Mouse (Mus musculus) MEL (cell line): Measurements from ENCODE around the gene Cyb5rl. TPM values are rescaled to one million over a fixed set of nuclear protein-coding genes. Genes with fewer than 3 reads are reported as not detected.

Experiments used
- DNase-seq: peaks from one replicate; pipeline ENCODE4 v3.0.0; 2011; ENCODE audit warnings: low read depth, low spot score
- H3K27ac ChIP-seq: 2 replicates; pipeline ENCODE4 v1.5.1; 2012; ENCODE audit warnings: low read depth, mild to moderate bottlenecking, control low read depth, low read length, moderate library complexity; ENCODE audit not compliant: control insufficient read depth
- H3K27me3 ChIP-seq, 2 experiments: fragments of 150-350 bp in 1 of 2; sonication (generic) in 1 of 2; 2 replicates each; pipeline ENCODE4 v1.6.1; 2012; ENCODE audit warnings: low read length in 2 of 2, mild to moderate bottlenecking in 2 of 2, improper control_type of control experiment in 1 of 2, moderate library complexity in 1 of 2; ENCODE audit not compliant: insufficient read depth in 2 of 2, control insufficient read depth in 1 of 2
- H3K36me3 ChIP-seq, 2 experiments: 2 replicates each; pipeline ENCODE4 v1.6.1; 2012 to 2014; ENCODE audit warnings: low read length in 2 of 2, improper control_type of control experiment in 1 of 2, inconsistent platforms in 1 of 2, mild to moderate bottlenecking in 1 of 2; ENCODE audit not compliant: insufficient read depth in 2 of 2, control insufficient read depth in 1 of 2
- H3K4me1 ChIP-seq, 2 experiments: fragments of 150-350 bp in 1 of 2; sonication (generic) in 1 of 2; 2 replicates each; pipeline ENCODE4 v1.6.1; 2012; ENCODE audit warnings: low read length in 2 of 2, improper control_type of control experiment in 1 of 2, mild to moderate bottlenecking in 1 of 2; ENCODE audit not compliant: insufficient read depth in 2 of 2, control insufficient read depth in 1 of 2
- H3K4me3 ChIP-seq, 2 experiments: fragments of 150-350 bp in 1 of 2; sonication (generic) in 1 of 2; 2 replicates each; pipeline ENCODE4 v1.5.1; 2012; ENCODE audit warnings: low read depth in 2 of 2, low read length in 2 of 2, mild to moderate bottlenecking in 2 of 2, moderate library complexity in 2 of 2, control low read depth in 1 of 2, improper control_type of control experiment in 1 of 2; ENCODE audit not compliant: control insufficient read depth in 1 of 2, insufficient read depth in 1 of 2
- H3K79me2 ChIP-seq: 2 replicates; pipeline ENCODE4 v1.6.1; 2012; ENCODE audit warnings: mild to moderate bottlenecking, low read length, moderate library complexity; ENCODE audit not compliant: control insufficient read depth, poor library complexity, insufficient read depth
- H3K9ac ChIP-seq: 2 replicates; pipeline ENCODE4 v1.6.1; 2012; ENCODE audit warnings: low read depth, mild to moderate bottlenecking, control low read depth, low read length, moderate library complexity; ENCODE audit not compliant: control insufficient read depth, poor library complexity, severe bottlenecking
- H3K9me3 ChIP-seq: fragments of 150-350 bp; sonication (generic); replicated peaks from 2 replicates; pipeline ENCODE4 v1.6.1; 2012; ENCODE audit warnings: mild to moderate bottlenecking, low read length, improper control_type of control experiment, moderate library complexity; ENCODE audit not compliant: insufficient read depth
- BHLHE40 ChIP-seq: IDR thresholded peaks from 2 replicates; pipeline ENCODE4 v1.6.1; 2012; ENCODE audit warnings: low read depth, mild to moderate bottlenecking, inconsistent platforms, low read length, improper control_type of control experiment, borderline replicate concordance
- CHD1 ChIP-seq: IDR thresholded peaks from 2 replicates; pipeline ENCODE4 v1.6.1; 2012; ENCODE audit warnings: low read depth, mild to moderate bottlenecking, inconsistent platforms, low read length, improper control_type of control experiment
- CHD2 ChIP-seq: IDR thresholded peaks from 2 replicates; pipeline ENCODE4 v1.6.1; 2011; ENCODE audit warnings: low read length, improper control_type of control experiment
- CTCF ChIP-seq, 3 experiments: IDR thresholded peaks in 2 of 3; conservative IDR thresholded peaks in 1 of 3; 2 replicates each; pipeline ENCODE4 v1.5.1; 2011 to 2012; ENCODE audit warnings: low read length in 3 of 3, low read depth in 2 of 3, mild to moderate bottlenecking in 2 of 3, improper control_type of control experiment in 1 of 3, inconsistent platforms in 1 of 3, mixed read lengths in 1 of 3, moderate library complexity in 1 of 3; ENCODE audit not compliant: control insufficient read depth in 1 of 3, insufficient read depth in 1 of 3, poor library complexity in 1 of 3, severe bottlenecking in 1 of 3
- E2F4 ChIP-seq: IDR thresholded peaks from 2 replicates; pipeline ENCODE4 v1.6.1; 2011; ENCODE audit warnings: low read depth, low read length, improper control_type of control experiment, borderline replicate concordance
- EP300 ChIP-seq, 2 experiments: IDR thresholded peaks; 2 replicates each; pipeline ENCODE4 v1.6.1; 2011; ENCODE audit warnings: improper control_type of control experiment in 2 of 2, low read length in 2 of 2, low read depth in 1 of 2, mild to moderate bottlenecking in 1 of 2
- ETS1 ChIP-seq: IDR thresholded peaks from 2 replicates; pipeline ENCODE4 v1.6.1; 2012; ENCODE audit warnings: low read depth, mild to moderate bottlenecking, inconsistent platforms, low read length, improper control_type of control experiment, moderate library complexity
- GABPA ChIP-seq: IDR thresholded peaks from 2 replicates; pipeline ENCODE4 v1.6.1; 2012; ENCODE audit warnings: low read depth, mild to moderate bottlenecking, inconsistent platforms, low read length, improper control_type of control experiment, moderate library complexity
- GATA1 ChIP-seq: IDR thresholded peaks from 2 replicates; pipeline ENCODE4 v1.6.1; 2011; ENCODE audit warnings: low read depth, low read length, improper control_type of control experiment
- HCFC1 ChIP-seq: IDR thresholded peaks from 2 replicates; pipeline ENCODE4 v1.6.1; 2012; ENCODE audit warnings: low read depth, mild to moderate bottlenecking, inconsistent platforms, low read length, improper control_type of control experiment, moderate library complexity
- JUND ChIP-seq: IDR thresholded peaks from 2 replicates; pipeline ENCODE4 v1.6.1; 2011; ENCODE audit warnings: low read depth, mild to moderate bottlenecking, improper control_type of control experiment, low read length
- KAT2A ChIP-seq: conservative IDR thresholded peaks from 2 replicates; pipeline ENCODE4 v1.6.1; 2012; ENCODE audit warnings: low read depth, low read length, improper control_type of control experiment, inconsistent platforms
- MAFK ChIP-seq: IDR thresholded peaks from 2 replicates; pipeline ENCODE4 v1.6.1; 2011; ENCODE audit warnings: low read depth, mild to moderate bottlenecking, low read length, improper control_type of control experiment, borderline replicate concordance
- MAX ChIP-seq: IDR thresholded peaks from 2 replicates; pipeline ENCODE4 v1.6.1; 2011; ENCODE audit warnings: low read length, improper control_type of control experiment
- MAZ ChIP-seq: IDR thresholded peaks from 2 replicates; pipeline ENCODE4 v1.6.1; 2012; ENCODE audit warnings: low read depth, mild to moderate bottlenecking, inconsistent platforms, low read length, improper control_type of control experiment
- MEF2A ChIP-seq: IDR thresholded peaks from 2 replicates; pipeline ENCODE4 v1.6.1; 2014; ENCODE audit warnings: low read depth, mild to moderate bottlenecking, inconsistent platforms, low read length, improper control_type of control experiment; ENCODE audit not compliant: poor library complexity, insufficient replicate concordance, severe bottlenecking; ENCODE audit errors: extremely low read depth
- MXI1 ChIP-seq: IDR thresholded peaks from 2 replicates; pipeline ENCODE4 v1.6.1; 2011; ENCODE audit warnings: mild to moderate bottlenecking, low read depth, low read length, improper control_type of control experiment
- MYB ChIP-seq: IDR thresholded peaks from 2 replicates; pipeline ENCODE4 v1.6.1; 2011; ENCODE audit warnings: mild to moderate bottlenecking, low read depth, low read length, improper control_type of control experiment
- MYC ChIP-seq: IDR thresholded peaks from 2 replicates; pipeline ENCODE4 v1.6.1; 2011; ENCODE audit warnings: low read depth, mild to moderate bottlenecking, low read length, improper control_type of control experiment, moderate library complexity
- NELFE ChIP-seq: IDR thresholded peaks from 2 replicates; pipeline ENCODE4 v1.6.1; 2011; ENCODE audit warnings: low read depth, low read length, improper control_type of control experiment
- NRF1 ChIP-seq: IDR thresholded peaks from 2 replicates; pipeline ENCODE4 v1.6.1; 2014; ENCODE audit warnings: low read depth, mild to moderate bottlenecking, inconsistent platforms, low read length, improper control_type of control experiment, moderate library complexity; ENCODE audit not compliant: poor library complexity, insufficient read depth, severe bottlenecking
- POLR2A ChIP-seq, 2 experiments: IDR thresholded peaks; 2 replicates each; pipeline ENCODE4 v1.6.1; 2011 to 2012; ENCODE audit warnings: low read length in 2 of 2, mild to moderate bottlenecking in 2 of 2, control low read depth in 1 of 2, improper control_type of control experiment in 1 of 2, low read depth in 1 of 2, moderate library complexity in 1 of 2; ENCODE audit not compliant: control insufficient read depth in 1 of 2, insufficient read depth in 1 of 2, poor library complexity in 1 of 2
- POLR2AphosphoS2 ChIP-seq: IDR thresholded peaks from 2 replicates; pipeline ENCODE4 v1.6.1; 2011; ENCODE audit warnings: low read length, improper control_type of control experiment
- POLR2AphosphoS5 ChIP-seq: IDR thresholded peaks from 2 replicates; pipeline ENCODE4 v1.6.1; 2012; ENCODE audit warnings: low read depth, borderline replicate concordance, mild to moderate bottlenecking, inconsistent platforms, low read length, moderate library complexity, mixed read lengths
- RAD21 ChIP-seq: IDR thresholded peaks from 2 replicates; pipeline ENCODE4 v1.6.1; 2011; ENCODE audit warnings: mild to moderate bottlenecking, low read depth, low read length, improper control_type of control experiment
- RCOR1 ChIP-seq: IDR thresholded peaks from 2 replicates; pipeline ENCODE4 v1.6.1; 2012; ENCODE audit warnings: low read depth, mild to moderate bottlenecking, inconsistent platforms, low read length, improper control_type of control experiment
- SIN3A ChIP-seq: IDR thresholded peaks from 2 replicates; pipeline ENCODE4 v1.6.1; 2012; ENCODE audit warnings: low read length, improper control_type of control experiment, inconsistent platforms
- SMC3 ChIP-seq: IDR thresholded peaks from 2 replicates; pipeline ENCODE4 v1.6.1; 2011; ENCODE audit warnings: low read depth, low read length, improper control_type of control experiment
- TAL1 ChIP-seq: IDR thresholded peaks from 2 replicates; pipeline ENCODE4 v1.6.1; 2012; ENCODE audit warnings: mild to moderate bottlenecking, inconsistent platforms, low read length, moderate library complexity, mixed read lengths
- TBP ChIP-seq: IDR thresholded peaks from 2 replicates; pipeline ENCODE4 v1.8.0; 2011; ENCODE audit warnings: low read depth, low read length, improper control_type of control experiment
- TCF12 ChIP-seq: IDR thresholded peaks from 2 replicates; pipeline ENCODE4 v1.6.1; 2014; ENCODE audit warnings: low read depth, mild to moderate bottlenecking, inconsistent platforms, low read length, improper control_type of control experiment, moderate library complexity
- UBTF ChIP-seq: IDR thresholded peaks from 2 replicates; pipeline ENCODE4 v1.6.1; 2012; ENCODE audit warnings: low read depth, mild to moderate bottlenecking, inconsistent platforms, low read length, improper control_type of control experiment, moderate library complexity, borderline replicate concordance; ENCODE audit not compliant: insufficient read depth
- USF1 ChIP-seq: IDR thresholded peaks from 2 replicates; pipeline ENCODE4 v1.6.1; 2014; ENCODE audit warnings: low read depth, mild to moderate bottlenecking, inconsistent platforms, low read length, improper control_type of control experiment, moderate library complexity
- USF2 ChIP-seq, 2 experiments: IDR thresholded peaks; 2 replicates each; pipeline ENCODE4 v1.6.1; 2011 to 2012; ENCODE audit warnings: improper control_type of control experiment in 2 of 2, low read length in 2 of 2, borderline replicate concordance in 1 of 2, inconsistent platforms in 1 of 2, low read depth in 1 of 2, mild to moderate bottlenecking in 1 of 2; ENCODE audit not compliant: insufficient read depth in 1 of 2
- ZC3H11A ChIP-seq: IDR thresholded peaks from 2 replicates; pipeline ENCODE4 v1.6.1; 2012; ENCODE audit warnings: low read depth, mild to moderate bottlenecking, inconsistent platforms, low read length, improper control_type of control experiment
- ZKSCAN1 ChIP-seq: IDR thresholded peaks from 2 replicates; pipeline ENCODE4 v1.6.1; 2012; ENCODE audit warnings: low read depth, mild to moderate bottlenecking, inconsistent platforms, low read length, improper control_type of control experiment, moderate library complexity
- ZMIZ1 ChIP-seq: IDR thresholded peaks from 2 replicates; pipeline ENCODE4 v1.6.1; 2012; ENCODE audit warnings: low read depth, mild to moderate bottlenecking, inconsistent platforms, low read length, improper control_type of control experiment, moderate library complexity
- ZNF384 ChIP-seq: IDR thresholded peaks from 2 replicates; pipeline ENCODE4 v1.6.1; 2012; ENCODE audit warnings: low read depth, mild to moderate bottlenecking, inconsistent platforms, low read length, improper control_type of control experiment
- polyA plus RNA-seq, 2 experiments: library from polyadenylated mRNA; stranded (reverse) in 1 of 2; unstranded in 1 of 2; fragments of >175 nt in 1 of 2; fragments of >200 nt in 1 of 2; gene quantifications; 2 replicates each; pipeline versions ENCODE4 v1.2.1 to v1.2.4; 2012; ENCODE audit warnings: low replicate concordance in 2 of 2, low read depth in 1 of 2; ENCODE audit not compliant: insufficient read length in 2 of 2, insufficient read depth in 1 of 2, missing spikeins in 1 of 2
- total RNA-seq: library from RNA; depleted of rRNA; stranded (reverse); fragments of 300-350 nt; gene quantifications from 2 replicates; pipeline ENCODE4 v1.2.3, GENCODE M21; 2012

Cyb5rl gene
- total and polyA plus RNA-seq, 3 experiments, result 8.5 to 9.3 TPM; not detected in 1

GRCm38 (mm10) chr4:107096043-107096442 lies 29.3 kb downstream of the Cyb5rl start:
- Histone ChIP-seq H3K36me3 (no peaks in the 10 kb centered on the region), H3K27me3 (no peaks in the 10 kb centered on the region), H3K79me2 (no peaks in the 10 kb centered on the region), H3K9me3 (no peaks in the 10 kb centered on the region), H3K27ac (peak overlapping the region; percentile 47), H3K4me3 (no peak overlapping the region), H3K9ac (peak overlapping the region; percentile 52), H3K4me1 (peaks cover 5 to 10% of the 10 kb centered on the region in 2 experiments; a peak in 3 of 4 replicates)
- peak; percentile 69 for DNase-seq
- no peak for TF ChIP-seq NRF1
- TF ChIP-seq MEF2A, result no peak
- TF ChIP-seq E2F4, result no peak
- TF ChIP-seq RAD21, result no peak
- no peak for TF ChIP-seq ETS1
- TF ChIP-seq POLR2AphosphoS5, result no peak
- no peak for TF ChIP-seq USF2 (IDR thresholded peaks at IDR 0.05; ENCODE audit: borderline replicate concordance in 1 of 2, insufficient read depth in 1 of 2, low read depth in 1 of 2, low read length in 2 of 2)
- TF ChIP-seq MYC, result peak; percentile 67
- TF ChIP-seq CTCF (IDR thresholded peaks at IDR 0.05 in 2 of 3, conservative IDR thresholded peaks at IDR 0.05 in 1 of 3; ENCODE audit: control insufficient read depth in 1 of 3, insufficient read depth in 1 of 3, low read depth in 2 of 3, low read length in 3 of 3, poor library complexity in 1 of 3, severe bottlenecking in 1 of 3), result no peak
- no peak for TF ChIP-seq BHLHE40
- no peak for TF ChIP-seq POLR2AphosphoS2
- no peak for TF ChIP-seq CHD2
- no peak for TF ChIP-seq UBTF
- no peak for TF ChIP-seq USF1
- TF ChIP-seq MYB, result no peak
- TF ChIP-seq EP300 (IDR thresholded peaks at IDR 0.05; ENCODE audit: low read depth in 1 of 2, low read length in 2 of 2), result 0 out of 4 replicates have a peak, but pooled peaks of 1 of the 2 experiments have one; percentile 12
- no peak for TF ChIP-seq RCOR1
- TF ChIP-seq NELFE, result no peak
- TF ChIP-seq GATA1, result 0 out of 2 replicates have a peak, but pooled peaks have one; percentile 28
- TF ChIP-seq SIN3A, result no peak
- TF ChIP-seq JUND, result no peak
- no peak for TF ChIP-seq TBP
- no peak for TF ChIP-seq ZC3H11A
- TF ChIP-seq HCFC1, result no peak
- no peak for TF ChIP-seq MAZ
- TF ChIP-seq MXI1, result peak; percentile 26; the same call in 1 of the 2 replicates
- TF ChIP-seq ZKSCAN1, result no peak
- TF ChIP-seq TAL1, result peak; percentile 59
- peak; percentile 40 for TF ChIP-seq MAX
- no peak for TF ChIP-seq ZMIZ1
- no peak for TF ChIP-seq POLR2A (IDR thresholded peaks at IDR 0.05; ENCODE audit: control insufficient read depth in 1 of 2, insufficient read depth in 1 of 2, low read depth in 1 of 2, low read length in 2 of 2, poor library complexity in 1 of 2)
- TF ChIP-seq TCF12, result 0 out of 2 replicates have a peak, but pooled peaks have one; percentile 26
- no peak for TF ChIP-seq CHD1
- no peak for TF ChIP-seq MAFK
- no peak for TF ChIP-seq SMC3
- no peak for TF ChIP-seq GABPA
- TF ChIP-seq KAT2A, result no peak
- TF ChIP-seq ZNF384, result no peak
